Mouse (Mus musculus) kidney, adult 2 months (tissue): ENCODE data around the gene Olfr1459.

Experiments
- CTCF ChIP-seq: fragments of 200-500 bp; conservative IDR thresholded peaks from 2 replicates; pipeline ENCODE4 v1.5.1; 2011; ENCODE audit warnings: low read depth, mild to moderate bottlenecking, control low read depth, low read length, moderate library complexity, mixed read lengths; ENCODE audit not compliant: insufficient read depth, insufficient read length
- POLR2A ChIP-seq: fragments of 200-500 bp; IDR thresholded peaks from one replicate; pipeline ENCODE4 v1.6.1; 2011; ENCODE audit warnings: low read depth, low read length, control low read depth

DNA sequence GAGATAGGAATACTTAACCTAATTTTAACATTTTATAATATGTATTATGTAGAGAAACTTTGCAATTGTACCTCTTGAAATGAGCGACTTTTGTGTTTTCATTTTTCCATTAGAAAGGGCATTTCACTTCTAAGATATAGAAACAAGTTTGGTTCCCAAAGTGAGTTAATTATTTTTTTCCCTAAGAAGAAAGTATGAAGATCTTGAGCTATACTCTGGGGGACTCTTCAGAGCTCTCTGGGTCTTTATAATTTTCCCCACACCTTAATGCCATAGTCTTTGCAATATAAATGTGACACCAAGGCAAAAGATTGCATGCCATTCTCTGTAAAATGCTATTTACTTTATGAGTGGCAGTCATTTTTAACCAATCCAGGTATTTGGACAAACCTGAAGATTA, 36.1 kb upstream of the Olfr1459 start, which contains the start of gene Olfr1462:
- TF ChIP-seq CTCF, result no peak
- TF ChIP-seq POLR2A, result no peak
